Mouse (Mus musculus) G1E (cell line): Measurements from ENCODE around the gene Rimkla.

Experiments
- CTCF ChIP-seq: IDR thresholded peaks from 2 replicates; pipeline ENCODE4 v1.5.1; 2012; ENCODE audit warnings: low read depth, low read length, inconsistent platforms, mixed read lengths
- GATA1 ChIP-seq: IDR thresholded peaks from 2 replicates; pipeline ENCODE4 v1.6.1; 2012; ENCODE audit warnings: borderline replicate concordance, low read length, inconsistent platforms, mixed read lengths
- GATA2 ChIP-seq: IDR thresholded peaks from 2 replicates; pipeline ENCODE4 v1.6.1; 2012; ENCODE audit warnings: low read depth, low read length, inconsistent platforms, borderline replicate concordance
- POLR2AphosphoS5 ChIP-seq: IDR thresholded peaks from 2 replicates; pipeline ENCODE4 v1.6.1; 2012; ENCODE audit warnings: low read depth, low read length, inconsistent platforms; ENCODE audit not compliant: insufficient replicate concordance
- TAL1 ChIP-seq: conservative IDR thresholded peaks from 2 replicates; pipeline ENCODE4 v1.6.1; 2012; ENCODE audit warnings: low read depth, low read length, inconsistent platforms, mixed read lengths

DNA sequence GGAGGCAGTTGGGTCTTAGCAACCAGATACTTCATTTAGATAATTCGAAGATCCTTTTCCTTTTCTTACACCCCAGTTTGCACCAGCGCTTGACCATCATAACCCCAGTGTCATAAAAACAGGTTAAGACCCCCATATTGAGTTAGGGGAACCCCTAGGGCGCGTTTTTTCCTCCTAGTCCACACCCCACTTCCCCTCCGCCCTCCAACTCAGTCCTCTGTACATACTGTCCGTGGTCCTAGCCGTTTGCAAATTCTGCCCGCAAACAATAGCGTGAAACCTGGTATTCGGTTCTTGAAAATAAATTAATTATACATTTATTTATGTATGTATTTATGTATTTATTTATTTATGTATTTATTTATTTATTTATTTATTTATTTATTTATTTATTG, 502 bp upstream of the Rimkla start:
- TF ChIP-seq CTCF (no peak), TAL1 (no peak), POLR2AphosphoS5 (no peak), GATA1 (no peak), GATA2 (no peak)
